Mouse (Mus musculus) bone marrow, adult 2 months (tissue): Measurements from ENCODE around the gene Zbtb16.

Experiments used
- CTCF ChIP-seq: fragments of 200-500 bp; IDR thresholded peaks from 2 replicates; pipeline ENCODE4 v1.5.1; 2011; ENCODE audit warnings: low read length, control low read depth; ENCODE audit not compliant: control insufficient read depth, insufficient read depth
- POLR2A ChIP-seq: fragments of 200-500 bp; IDR thresholded peaks from 2 replicates; pipeline ENCODE4 v1.6.1; 2011; ENCODE audit warnings: low read depth, mild to moderate bottlenecking, control low read depth, low read length, borderline replicate concordance; ENCODE audit not compliant: control insufficient read depth

DNA sequence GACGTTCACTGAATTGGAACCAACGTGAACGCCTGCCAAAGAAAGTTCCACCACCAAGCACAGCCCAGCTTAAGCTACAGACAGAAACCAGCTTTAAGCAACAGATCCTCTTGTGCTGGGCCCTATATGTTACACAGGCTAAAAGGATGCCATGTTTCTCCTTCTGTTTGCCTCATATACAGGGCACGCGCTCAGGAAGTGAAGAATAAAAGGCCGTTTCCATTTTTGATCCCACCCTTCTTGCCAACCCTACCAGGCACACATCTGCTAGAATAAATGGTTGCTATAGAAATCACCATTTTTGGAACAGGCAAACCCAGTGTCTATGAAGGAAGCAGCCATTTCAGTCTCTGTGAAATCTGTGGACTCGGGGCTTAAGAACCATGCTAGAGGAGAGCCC lies 59.8 kb downstream of the Zbtb16 start:
- TF ChIP-seq POLR2A (no peak), CTCF (no peak)
